Mouse (Mus musculus): ENCODE measurements around the gene Rhox7a. TPM values are rescaled to one million over a fixed set of nuclear protein-coding genes. Genes with fewer than 3 reads are reported as not detected.
"Not testable (repeated sequence)": the region's sequence is repeated elsewhere in the genome, so short reads cannot be mapped to it uniquely, and the experiment has no call there.

Rhox7a gene
- total RNA-seq (2021) = not detected
- long read RNA-seq, experiment 1 = 0 reads
- long read RNA-seq, experiment 2 = 0 reads

DNA sequence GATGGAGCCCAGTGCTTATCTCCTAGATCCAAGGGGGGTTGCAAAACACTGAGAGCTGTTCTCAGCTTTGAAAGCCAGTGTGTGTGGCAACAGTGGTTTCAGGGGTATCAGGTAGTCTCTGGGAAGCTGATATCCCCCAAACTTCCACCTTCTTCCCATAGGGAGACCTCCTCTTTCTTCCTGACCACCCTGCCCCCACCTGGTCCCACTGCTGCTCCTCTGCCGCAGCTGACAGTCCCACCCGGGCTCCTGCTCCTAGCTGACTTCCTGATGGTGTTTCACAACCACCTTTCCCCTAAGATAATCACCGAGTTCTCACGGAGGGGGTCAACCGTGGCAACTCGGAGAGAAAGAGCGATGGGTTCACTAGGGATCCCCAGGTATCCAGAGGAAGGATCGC, at the start of gene Rhox7a:
Gene Rhox7a (plus strand): TSS at position 301 of the 400 bp plus-strand sequence.
- intact Hi-C loops (cut with DNase I); DNase-seq: not testable (repeated sequence)

DNA sequence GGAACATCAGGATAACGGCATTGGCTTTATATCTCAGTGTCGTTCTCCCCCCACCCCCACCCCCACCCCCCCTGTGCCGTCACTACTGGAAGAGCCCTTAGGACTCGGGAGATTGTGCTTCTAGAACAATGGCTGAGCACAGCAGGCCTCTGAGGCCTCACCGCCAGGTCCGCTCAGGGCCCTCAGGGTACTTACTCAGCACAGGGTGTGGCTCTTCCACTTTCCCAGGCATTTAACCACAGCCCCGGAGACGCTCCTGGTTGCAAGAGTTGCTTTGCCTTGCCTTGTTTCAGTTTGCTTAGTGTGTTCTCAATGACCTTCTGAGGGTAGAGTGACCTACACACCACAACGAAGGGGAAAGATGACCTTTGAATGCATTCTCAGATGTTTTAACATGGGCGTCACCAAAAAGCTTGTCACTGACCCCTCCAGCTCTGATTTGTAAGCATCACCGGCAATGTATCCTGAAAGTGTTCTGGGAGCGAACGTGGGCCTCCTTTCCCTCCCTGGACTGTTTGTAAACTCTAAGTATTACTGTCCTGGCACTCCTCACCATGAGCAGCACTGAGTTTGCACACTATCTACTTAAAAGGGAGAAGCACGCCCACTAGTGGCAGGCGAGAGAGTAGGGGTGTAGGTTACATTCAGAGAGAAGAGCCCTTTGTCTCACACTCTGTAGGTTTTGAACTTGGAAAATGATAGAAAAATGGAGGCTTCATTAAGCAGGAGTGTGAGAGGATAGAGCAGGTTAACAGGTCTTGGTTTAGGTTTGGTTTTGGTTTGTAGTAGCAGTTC, 24.0 kb upstream of the Rhox7a start:
- DNase-seq = no peak
- intact Hi-C loops (cut with DNase I) = no loop called here

DNA sequence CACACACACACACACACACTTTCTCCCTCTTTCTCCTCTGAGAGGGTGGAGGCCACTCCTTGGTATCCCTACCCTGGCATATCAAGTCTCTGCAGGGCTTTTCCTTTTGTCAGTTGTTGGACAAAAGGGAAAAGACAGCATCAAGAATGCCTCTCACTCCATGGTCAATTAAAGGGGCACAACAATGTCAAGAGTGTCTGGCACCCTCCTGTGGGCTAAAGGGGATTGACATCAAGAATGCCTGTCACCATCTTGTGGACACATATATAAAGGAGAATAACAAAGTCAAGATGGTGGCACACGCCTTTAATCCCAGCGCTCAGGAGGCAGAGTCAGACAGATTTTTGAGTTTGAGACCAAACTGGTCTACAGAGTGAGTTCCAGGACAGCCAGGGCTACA, 22.1 kb upstream of the Rhox7a start:
- intact Hi-C loops (cut with DNase I) = no loop called here
- no peak for DNase-seq

DNA sequence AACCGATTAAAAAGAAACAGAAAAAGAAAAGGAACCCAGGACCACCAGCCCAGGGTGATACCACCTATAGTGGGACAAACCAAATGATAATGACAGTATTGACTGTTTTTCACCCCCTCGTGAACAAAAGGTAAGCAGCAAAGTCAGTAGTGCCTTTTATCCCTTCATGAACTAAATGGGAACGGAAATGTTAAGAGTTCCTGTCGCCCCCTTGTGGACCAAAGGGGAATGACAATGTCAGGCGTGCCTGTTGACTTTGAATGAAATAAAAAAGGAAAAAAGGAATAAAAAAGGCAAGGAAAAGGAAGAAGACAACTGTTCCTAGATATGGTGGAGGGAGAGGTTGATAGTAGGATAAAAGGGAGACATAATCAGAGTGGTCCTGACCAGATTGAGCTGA, 20.3 kb upstream of the Rhox7a start:
- DNase-seq = peak; percentile 15 to 55
- intact Hi-C loops (cut with DNase I) = no loop called here

DNA sequence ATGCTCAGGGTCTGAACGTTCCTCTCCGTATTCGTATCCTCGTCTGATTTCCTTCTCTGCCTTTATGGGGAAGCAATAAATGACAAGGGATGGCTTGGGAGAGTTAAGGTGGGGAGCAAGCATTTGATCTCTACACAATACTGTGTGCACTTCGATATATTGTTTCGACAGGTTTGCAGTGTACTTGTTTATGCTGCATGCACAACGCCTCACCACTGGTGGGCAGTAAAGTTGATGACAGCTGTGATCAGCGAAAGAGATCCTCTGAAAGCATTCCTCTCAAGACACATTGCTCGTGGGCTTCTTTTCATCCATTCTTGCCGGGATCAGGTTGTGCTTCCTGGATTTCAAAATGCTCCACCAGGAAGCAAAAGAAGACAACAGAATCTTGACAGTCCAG, 15.8 kb upstream of the Rhox7a start:
- no peak for DNase-seq
- intact Hi-C loops (cut with DNase I) = no loop called here

DNA sequence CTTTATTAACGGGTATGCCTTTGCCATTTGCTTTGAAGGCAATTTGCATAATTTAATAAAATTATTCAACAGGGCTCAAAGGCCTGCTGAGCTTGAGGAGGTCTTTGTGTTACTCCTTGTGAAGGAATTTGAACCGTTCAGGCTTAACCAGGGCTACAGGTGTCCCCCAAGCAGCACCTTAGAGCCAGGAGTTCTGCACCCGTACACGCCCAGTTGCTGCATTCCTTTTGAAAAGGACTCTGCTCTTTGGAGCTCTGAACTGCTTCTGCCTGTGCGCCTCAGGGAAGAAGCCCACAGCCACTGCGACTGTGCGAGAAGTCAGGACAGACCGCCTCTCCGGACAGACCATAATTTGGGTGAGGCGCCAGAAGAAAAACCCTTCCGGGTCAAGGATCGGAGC, 4.9 kb upstream of the Rhox7a start, which contains the start of gene Rhox6:
Gene Rhox6 (plus strand): TSS at position 301 of the 400 bp plus-strand sequence.
- DNase-seq; intact Hi-C loops (cut with DNase I): not testable (repeated sequence)

DNA sequence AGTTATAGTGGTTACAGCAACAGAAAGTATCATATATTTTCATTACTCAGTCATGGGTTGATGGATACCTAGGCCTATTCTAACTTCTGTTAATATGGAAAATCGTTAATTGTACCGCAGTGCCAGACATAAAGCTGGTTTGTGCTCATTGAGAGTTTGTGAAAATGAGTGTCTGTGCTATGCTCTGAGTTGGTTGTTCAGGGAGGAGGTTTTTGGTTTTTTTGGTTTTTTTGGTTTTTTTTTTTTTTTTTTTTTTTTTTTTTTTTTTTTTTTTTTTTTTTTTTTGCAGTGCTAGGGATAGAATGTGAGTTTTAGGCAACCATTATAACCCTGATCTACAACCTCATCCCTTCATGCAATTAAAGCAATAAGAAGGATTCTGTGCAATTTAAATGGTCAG, 40.2 kb downstream of the Rhox7a start:
- intact Hi-C loops (cut with DNase I) = no loop called here
- no peak for DNase-seq

DNA sequence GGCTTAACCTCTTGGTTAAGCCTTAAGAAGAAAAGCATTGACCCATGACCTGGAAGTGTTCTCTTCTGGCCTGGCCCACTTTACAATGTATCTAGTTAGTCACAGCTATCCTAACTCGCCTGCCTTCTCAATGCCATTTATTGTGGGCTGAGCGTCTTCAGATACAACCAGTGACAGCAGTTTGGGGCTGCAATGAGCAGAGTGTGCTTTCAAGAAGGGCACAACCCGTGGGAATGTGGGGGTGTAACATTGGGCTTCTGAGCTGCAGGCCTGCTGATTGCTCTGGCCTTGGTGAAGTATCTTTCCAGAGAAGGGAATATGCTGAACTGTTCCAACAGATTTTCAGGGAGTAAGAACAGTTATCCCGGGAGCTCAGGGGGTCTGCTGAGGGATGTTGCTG, 47.4 kb downstream of the Rhox7a start, which contains the start of gene Rhox8:
Gene Rhox8 (minus strand): TSS at position 101 of the 400 bp plus-strand sequence.
- intact Hi-C loops (cut with DNase I) = no loop called here

More for the DNA sequence above, 47.4 kb downstream of the Rhox7a start, which contains the start of gene Rhox8:
- DNase-seq = no peak

Other genes with a start within 250 kb of the Rhox7a start
- gene Rhox4f, start 224.0 kb upstream of the Rhox7a start, total RNA-seq (2021) = not detected
- gene Rhox3g, start 203.1 kb upstream of the Rhox7a start, total RNA-seq (2021) = not detected
- gene Rhox2g, start 188.2 kb upstream of the Rhox7a start, total RNA-seq (2021) = not detected
- gene Rhox4g, start 180.4 kb upstream of the Rhox7a start, total RNA-seq (2021) = not detected
- gene Rhox3h, start 162.9 kb upstream of the Rhox7a start, total RNA-seq (2021) = not detected
- not detected for gene Rhox2h, start 158.4 kb upstream of the Rhox7a start, total RNA-seq (2021)
- gene Rhox5, start 26.8 kb upstream of the Rhox7a start, total RNA-seq (2021) = 1 to 10 TPM; 1.7 to 3.7 TPM
- gene Rhox6, start 4.8 kb upstream of the Rhox7a start, total RNA-seq (2021) = not detected
- not detected for gene Rhox8, start 47.3 kb downstream of the Rhox7a start, total RNA-seq (2021)
- gene Rhox7b, start 65.5 kb downstream of the Rhox7a start, total RNA-seq (2021) = not detected
- gene Rhox9, start 70.1 kb downstream of the Rhox7a start, total RNA-seq (2021) = not detected
- gene Btg1-ps1, start 187.1 kb downstream of the Rhox7a start, total RNA-seq (2021) = not detected
- gene Btg1-ps2, start 211.4 kb downstream of the Rhox7a start, total RNA-seq (2021) = not detected
- gene Rhox10, start 234.8 kb downstream of the Rhox7a start, total RNA-seq (2021) = not detected

All from heart, postnatal 14 days (tissue).